Mouse (Mus musculus) heart, embryonic 14.5 days (tissue): ENCODE measurements around the gene Slc3a2. TPM values are rescaled to one million over a fixed set of nuclear protein-coding genes. Genes with fewer than 3 reads are reported as not detected.

Source experiments
- ATAC-seq: fragments of 200-750 bp; cut with Nextera tagmentation; 2 replicates; pipeline ENCODE4 v1.8.0; 2017; ENCODE audit warnings: low read depth, moderate TSS enrichment; ENCODE audit not compliant: insufficient number of reproducible peaks, insufficient read depth, low FRiP score
- H3K27ac ChIP-seq, 2 experiments: fragments of 200-500 bp in 1 of 2; fragments of 300-500 bp in 1 of 2; sonication (generic) in 1 of 2; replicated peaks in 1 of 2; 2 replicates each; pipeline ENCODE4 v1.5.1; 2012 to 2014; ENCODE audit warnings: low read depth in 2 of 2, low read length in 2 of 2, control low read depth in 1 of 2, mild to moderate bottlenecking in 1 of 2, mixed read lengths in 1 of 2; ENCODE audit not compliant: control insufficient read depth in 1 of 2, insufficient read depth in 1 of 2
- H3K27me3 ChIP-seq: fragments of 300-500 bp; sonication (generic); 2 replicates; pipeline ENCODE4 v1.6.1; 2014; ENCODE audit warnings: mild to moderate bottlenecking, low read length, control low read depth; ENCODE audit not compliant: control insufficient read depth, insufficient read depth
- H3K36me3 ChIP-seq: fragments of 300-500 bp; sonication (generic); 2 replicates; pipeline ENCODE4 v1.6.1; 2014; ENCODE audit warnings: mild to moderate bottlenecking, control low read depth, low read length, mixed read lengths; ENCODE audit not compliant: control insufficient read depth, insufficient read depth
- H3K4me1 ChIP-seq, 2 experiments: fragments of 200-500 bp in 1 of 2; fragments of 300-500 bp in 1 of 2; sonication (generic) in 1 of 2; 2 replicates each; pipeline ENCODE4 v1.6.1; 2012 to 2014; ENCODE audit warnings: low read length in 2 of 2, control low read depth in 1 of 2, mixed read lengths in 1 of 2; ENCODE audit not compliant: control insufficient read depth in 2 of 2, insufficient read depth in 2 of 2
- H3K4me2 ChIP-seq: fragments of 300-500 bp; sonication (generic); 2 replicates; pipeline ENCODE4 v1.6.1; 2014; ENCODE audit warnings: mild to moderate bottlenecking, low read length
- H3K4me3 ChIP-seq, 2 experiments: fragments of 200-500 bp in 1 of 2; fragments of 300-500 bp in 1 of 2; sonication (generic) in 1 of 2; 2 replicates each; pipeline ENCODE4 v1.5.1; 2012 to 2014; ENCODE audit warnings: low read length in 2 of 2, mild to moderate bottlenecking in 2 of 2, control low read depth in 1 of 2, low read depth in 1 of 2, moderate library complexity in 1 of 2; ENCODE audit not compliant: control insufficient read depth in 1 of 2, insufficient read depth in 1 of 2
- H3K9ac ChIP-seq: fragments of 300-500 bp; sonication (generic); 2 replicates; pipeline ENCODE4 v1.6.1; 2014; ENCODE audit warnings: mild to moderate bottlenecking, low read length
- H3K9me3 ChIP-seq: fragments of 300-500 bp; sonication (generic); 2 replicates; pipeline ENCODE4 v1.6.1; 2016; ENCODE audit warnings: low read length, control low read depth; ENCODE audit not compliant: control insufficient read depth
- WGBS: fragments of 180-500 bp; shearing (Covaris S2); extraction: QIAGEN DNeasy Blood & Tissue Kit; methylation state at CpG from one replicate; pipeline ENCODE4 v1.1.7; 2014; 5-methylcytosine and 5-hydroxymethylcytosine counted together
- polyA plus RNA-seq: library from polyadenylated mRNA; unstranded; fragments of >200 nt; fragmentation: Nextera tagmentation; extraction: Ambion mirVana; gene quantifications from 2 replicates; pipeline ENCODE4 v1.2.1, GENCODE M21; 2014

Gene Slc3a2
- polyA plus RNA-seq, 1 experiment from 2014 or later, result 65.7 TPM

- Histone ChIP-seq H3K27ac (no peak overlapping the region), H3K4me2 (no peak overlapping the region), H3K4me3 (no peak overlapping the region), H3K9ac (no peak overlapping the region), H3K36me3 (peaks cover 51% of the 10 kb centered on the region), H3K4me1 (peaks cover 0 to 13% of the 10 kb centered on the region in 2 experiments; a peak in 3 of 4 replicates), H3K9me3 (no peaks in the 10 kb centered on the region), H3K27me3 (no peaks in the 10 kb centered on the region)
- ATAC-seq, result no peak
- WGBS, result 81% methylated on average over 7 of the region's 7 CpGs
Measured at GRCm38 (mm10) chr19:8706132-8706667, 17.0 kb downstream of the Slc3a2 start.

GRCm38 (mm10) chr19:8705026-8705708 lies 18.0 kb downstream of the Slc3a2 start:
- Histone ChIP-seq H3K27ac (no peak overlapping the region), H3K9me3 (no peaks in the 10 kb centered on the region), H3K4me1 (peaks cover 0 to 4% of the 10 kb centered on the region in 2 experiments; a peak in 2 of 4 replicates), H3K36me3 (peaks cover 40% of the 10 kb centered on the region), H3K4me3 (no peak overlapping the region), H3K4me2 (no peak overlapping the region), H3K27me3 (no peaks in the 10 kb centered on the region), H3K9ac (no peak overlapping the region)
- 76% methylated on average over 6 of the region's 6 CpGs for WGBS
- no peak for ATAC-seq

GRCm38 (mm10) chr19:8703571-8703970 lies 19.6 kb downstream of the Slc3a2 start:
- no peak for ATAC-seq
- 58% methylated on average over 4 of the region's 4 CpGs for WGBS

GRCm38 (mm10) chr19:8702458-8702857 lies 20.7 kb downstream of the Slc3a2 start:
- Histone ChIP-seq H3K27me3 (no peaks in the 10 kb centered on the region), H3K4me3 (no peak overlapping the region), H3K36me3 (peaks cover 13% of the 10 kb centered on the region), H3K9me3 (no peaks in the 10 kb centered on the region), H3K4me1 (no peaks in the 10 kb centered on the region), H3K9ac (no peak overlapping the region), H3K4me2 (no peak overlapping the region), H3K27ac (no peak overlapping the region)
- 57% methylated on average over 3 of the region's 3 CpGs for WGBS
- ATAC-seq, result no peak

More at GRCm38 (mm10) chr19:8703571-8703970, 19.6 kb downstream of the Slc3a2 start:
- no peak overlapping the region for H3K9ac ChIP-seq
- peaks cover 24% of the 10 kb centered on the region for H3K36me3 ChIP-seq
- H3K9me3 ChIP-seq, result no peaks in the 10 kb centered on the region
- no peak overlapping the region for H3K27ac ChIP-seq
- no peak overlapping the region for H3K4me3 ChIP-seq
- H3K4me2 ChIP-seq, result no peak overlapping the region
- H3K27me3 ChIP-seq, result no peaks in the 10 kb centered on the region
- H3K4me1 ChIP-seq, result no peaks in the 10 kb centered on the region

- H3K4me2 ChIP-seq, result no peak overlapping the region
- H3K4me1 ChIP-seq, result no peaks in the 10 kb centered on the region
- H3K36me3 ChIP-seq, result no peaks in the 10 kb centered on the region
- ATAC-seq, result no peak
- no peak overlapping the region for H3K4me3 ChIP-seq
- 73% methylated on average over 9 of the region's 9 CpGs for WGBS
- H3K27ac ChIP-seq, result no peak overlapping the region
- H3K27me3 ChIP-seq, result no peaks in the 10 kb centered on the region
- no peaks in the 10 kb centered on the region for H3K9me3 ChIP-seq
- no peak overlapping the region for H3K9ac ChIP-seq
Measured at GRCm38 (mm10) chr19:8699652-8700051, 23.5 kb downstream of the Slc3a2 start.

- Histone ChIP-seq H3K4me1 (no peaks in the 10 kb centered on the region), H3K27me3 (no peaks in the 10 kb centered on the region), H3K27ac (no peak overlapping the region), H3K9me3 (no peaks in the 10 kb centered on the region), H3K36me3 (no peaks in the 10 kb centered on the region), H3K4me3 (no peak overlapping the region), H3K9ac (no peak overlapping the region), H3K4me2 (no peak overlapping the region)
- ATAC-seq, result 0 out of 2 replicates have a peak, but pooled peaks have one; percentile 45
- 38% methylated on average over 6 of the region's 6 CpGs for WGBS
Measured at GRCm38 (mm10) chr19:8695330-8695729, 27.8 kb downstream of the Slc3a2 start.

- 73% methylated on average over 5 of the region's 5 CpGs for WGBS
Measured at GRCm38 (mm10) chr19:8692740-8693139, 30.4 kb downstream of the Slc3a2 start.

More at GRCm38 (mm10) chr19:8692740-8693139, 30.4 kb downstream of the Slc3a2 start:
- H3K27me3 ChIP-seq, result no peaks in the 10 kb centered on the region
- no peaks in the 10 kb centered on the region for H3K9me3 ChIP-seq
- H3K4me1 ChIP-seq, result no peaks in the 10 kb centered on the region
- no peak overlapping the region for H3K9ac ChIP-seq
- ATAC-seq, result no peak
- no peak overlapping the region for H3K4me2 ChIP-seq
- H3K4me3 ChIP-seq, result no peak overlapping the region
- no peaks in the 10 kb centered on the region for H3K36me3 ChIP-seq
- no peak overlapping the region for H3K27ac ChIP-seq
